In genomic region chr12:86853516-86853915, GRCm38 (mm10) we compare ENCODE assay signal across 15 mouse cellular contexts.
"Had no signal": no experiment of that assay in that cellular context is flagged by ENCODE, and none has a peak within 500 bp of the region (broad histone marks: within the 10 kb centered on the region; RNA-seq: fewer than 3 reads in every experiment).

No protein-coding gene starts in this region.

- H3K4me2 ChIP-seq: intestine, embryonic 15.5 days; midbrain, embryonic 12.5 days; neural tube, embryonic 13.5 days had no signal

- H3K9ac ChIP-seq: intestine, embryonic 15.5 days; midbrain, embryonic 12.5 days; neural tube, embryonic 13.5 days had no signal

- DNase-seq: kidney, adult 18-20 months; kidney, postnatal 10 days; kidney, postnatal 4 days; lung, adult 2 months; lung, postnatal 4 days; retina, postnatal 1 day; right cerebral cortex, postnatal 14 days; thymus, postnatal 36 days had no signal

- ATAC-seq: intestine, embryonic 15.5 days; lung, postnatal 0 days; midbrain, embryonic 16.5 days had no signal

- H3K9me3 ChIP-seq: intestine, embryonic 15.5 days; midbrain, embryonic 12.5 days; neural tube, embryonic 13.5 days had no signal

- H3K4me3 ChIP-seq: intestine, embryonic 15.5 days; layer of hippocampus, adult 2 months; megakaryocyte, embryonic 14.5 days; midbrain, embryonic 12.5 days; neural tube, embryonic 13.5 days had no signal

- H3K27ac ChIP-seq: intestine, embryonic 15.5 days; layer of hippocampus, adult 2 months; midbrain, embryonic 12.5 days; neural tube, embryonic 13.5 days had no signal

- H3K27me3 ChIP-seq: intestine, embryonic 15.5 days; midbrain, embryonic 12.5 days; neural tube, embryonic 13.5 days had no signal

- H3K36me3 ChIP-seq: intestine, embryonic 15.5 days; midbrain, embryonic 12.5 days; neural tube, embryonic 13.5 days had no signal
